In genomic region chr15:25363636-25364035, GRCm38 (mm10) we compare ENCODE assay signal across 11 mouse cellular contexts. TPM values are rescaled to one million over a fixed set of nuclear protein-coding genes. Genes with fewer than 3 reads are reported as not detected.
DNase-seq lines count a peak whose midpoint lies in the region; ATAC-seq lines count a peak whose summit lies in the region.
"Had no signal": no experiment of that assay in that cellular context is flagged by ENCODE, and none has a peak within 500 bp of the region (broad histone marks: within the 10 kb centered on the region; RNA-seq: fewer than 3 reads in every experiment).

No protein-coding gene starts in this region.

- no peaks in the 10 kb centered on the region; the same call in 1 of the 2 replicates for H3K36me3 ChIP-seq in heart, embryonic 16.5 days (ENCODE audit: control insufficient read depth, insufficient read depth)
- H3K36me3 ChIP-seq in heart, embryonic 10.5 days = no peaks in the 10 kb centered on the region
- peaks cover 14% of the 10 kb centered on the region; the same call in 1 of the 2 replicates for H3K36me3 ChIP-seq in limb, embryonic 12.5 days
- H3K36me3 ChIP-seq in limb, embryonic 10.5 days = peaks cover 29% of the 10 kb centered on the region
- H3K36me3 ChIP-seq in intestine, embryonic 14.5 days (ENCODE audit: control insufficient read depth, insufficient read depth, low read length) = peaks cover 8% of the 10 kb centered on the region; the same call in 1 of the 2 replicates

- no peak for ATAC-seq in heart, embryonic 16.5 days (replicated peaks; ENCODE audit: extremely low read depth, insufficient read depth, low FRiP score)
- no peak for ATAC-seq in limb, embryonic 12.5 days (ENCODE audit: insufficient number of reproducible peaks, insufficient read depth, low FRiP score, low TSS enrichment, low read depth)
- peak; percentile 7; the same call in 1 of the 2 replicates for ATAC-seq in intestine, embryonic 14.5 days (replicated peaks; ENCODE audit: low FRiP score, low TSS enrichment, low read depth)

- H3K27me3 ChIP-seq in heart, embryonic 16.5 days (ENCODE audit: control insufficient read depth, insufficient read depth, low read length) = peaks cover 4% of the 10 kb centered on the region; the same call in 1 of the 2 replicates
- no peaks in the 10 kb centered on the region for H3K27me3 ChIP-seq in heart, embryonic 10.5 days (ENCODE audit: insufficient read depth, poor library complexity, severe bottlenecking)
- no peaks in the 10 kb centered on the region for H3K27me3 ChIP-seq in limb, embryonic 12.5 days
- no peaks in the 10 kb centered on the region for H3K27me3 ChIP-seq in limb, embryonic 10.5 days (ENCODE audit: low read depth, poor library complexity, severe bottlenecking)
- no peaks in the 10 kb centered on the region for H3K27me3 ChIP-seq in intestine, embryonic 14.5 days (replicated peaks; ENCODE audit: control insufficient read depth, insufficient read depth, low read length)

- DNase-seq in cerebellum, postnatal 10 days = peak; percentile 29 to 37
- DNase-seq in cerebellum, adult 11 months = no peak
- DNase-seq in heart, embryonic 10.5 days (ENCODE audit: low spot score) = no peak
- no peak for DNase-seq in limb, embryonic 10.5 days (ENCODE audit: low spot score)
- DNase-seq in intestine, embryonic 14.5 days (ENCODE audit: low spot score) = no peak
- no peak for DNase-seq in adrenal gland, adult (ENCODE audit: inconsistent age in 2 of 2, low spot score in 1 of 2)
- DNase-seq: gastrocnemius, postnatal 14 days; right cerebral cortex, adult 18-20 months had no signal

- H3K27ac ChIP-seq in heart, embryonic 16.5 days (ENCODE audit: low read length) = no peak overlapping the region
- no peak overlapping the region for H3K27ac ChIP-seq in heart, embryonic 10.5 days
- no peak overlapping the region for H3K27ac ChIP-seq in limb, embryonic 12.5 days
- H3K27ac ChIP-seq in limb, embryonic 10.5 days = no peak overlapping the region
- no peak overlapping the region for H3K27ac ChIP-seq in intestine, embryonic 14.5 days (ENCODE audit: low read depth)
- H3K27ac ChIP-seq: macrophage had no signal

- peak overlapping the region; percentile 72 for H3K4me2 ChIP-seq in heart, embryonic 16.5 days (ENCODE audit: low read depth, low read length)
- H3K4me2 ChIP-seq in limb, embryonic 12.5 days = peak overlapping the region; percentile 58; the same call in 1 of the 2 replicates
- H3K4me2 ChIP-seq in intestine, embryonic 14.5 days (ENCODE audit: low read length) = no peak overlapping the region

- H3K4me1 ChIP-seq in heart, embryonic 16.5 days (ENCODE audit: control insufficient read depth, insufficient read depth, low read length) = peaks cover 2% of the 10 kb centered on the region; the same call in 1 of the 2 replicates
- peaks cover 8% of the 10 kb centered on the region; the same call in 1 of the 2 replicates for H3K4me1 ChIP-seq in heart, embryonic 10.5 days
- H3K4me1 ChIP-seq in limb, embryonic 12.5 days (replicated peaks) = peaks cover 11% of the 10 kb centered on the region
- peaks cover 19% of the 10 kb centered on the region for H3K4me1 ChIP-seq in limb, embryonic 10.5 days
- H3K4me1 ChIP-seq in intestine, embryonic 14.5 days (replicated peaks; ENCODE audit: control insufficient read depth, insufficient read depth, low read length) = 0 out of 2 replicates have a peak, but pooled peaks cover 4% of the 10 kb centered on the region

- no peak overlapping the region; the same call in 1 of the 2 replicates for H3K4me3 ChIP-seq in heart, embryonic 16.5 days (ENCODE audit: low read length)
- no peak overlapping the region for H3K4me3 ChIP-seq in heart, embryonic 10.5 days
- H3K4me3 ChIP-seq in limb, embryonic 12.5 days (replicated peaks) = no peak overlapping the region
- no peak overlapping the region for H3K4me3 ChIP-seq in limb, embryonic 10.5 days
- H3K4me3 ChIP-seq in intestine, embryonic 14.5 days (ENCODE audit: low read depth, low read length) = no peak overlapping the region

- no peak overlapping the region for H3K9ac ChIP-seq in heart, embryonic 16.5 days (ENCODE audit: low read length)
- no peak overlapping the region for H3K9ac ChIP-seq in limb, embryonic 12.5 days (replicated peaks)
- H3K9ac ChIP-seq in intestine, embryonic 14.5 days (ENCODE audit: low read length) = no peak overlapping the region

- WGBS in heart, embryonic 16.5 days = 92% methylated on average over 9 of the region's 9 CpGs
- 87% methylated on average over 9 of the region's 9 CpGs for WGBS in heart, embryonic 10.5 days
- 93% methylated on average over 9 of the region's 9 CpGs for WGBS in limb, embryonic 12.5 days
- 95% methylated on average over 9 of the region's 9 CpGs for WGBS in limb, embryonic 10.5 days
- 93% methylated on average over 9 of the region's 9 CpGs for WGBS in intestine, embryonic 14.5 days

- no peaks in the 10 kb centered on the region for H3K9me3 ChIP-seq in heart, embryonic 16.5 days (replicated peaks; ENCODE audit: control insufficient read depth, low read length)
- no peaks in the 10 kb centered on the region for H3K9me3 ChIP-seq in heart, embryonic 10.5 days
- no peaks in the 10 kb centered on the region for H3K9me3 ChIP-seq in limb, embryonic 12.5 days
- no peaks in the 10 kb centered on the region for H3K9me3 ChIP-seq in limb, embryonic 10.5 days (replicated peaks)
- no peaks in the 10 kb centered on the region for H3K9me3 ChIP-seq in intestine, embryonic 14.5 days (ENCODE audit: control insufficient read depth, low read length)

RNA-seq across cellular contexts. Expression of gene Basp1, which starts 49.9 kb away (rescaled TPM):
- 3.1 and 4.0 TPM in 2 replicates for polyA plus RNA-seq in heart, embryonic 16.5 days (2015; fragmentation: Nextera tagmentation; extraction: Ambion mirVana)
- polyA plus RNA-seq in heart, embryonic 10.5 days (2016; fragmentation: Nextera tagmentation; extraction: Ambion mirVana) = 8.8 and 22.0 TPM in 2 replicates
- 71.4 and 113 TPM in 2 replicates for polyA plus RNA-seq in limb, embryonic 12.5 days (2016; fragmentation: Nextera tagmentation; extraction: Ambion mirVana)
- 41.1 and 43.1 TPM in 2 replicates for polyA plus RNA-seq in limb, embryonic 10.5 days (2016; fragmentation: Nextera tagmentation; extraction: Ambion mirVana)
- 21.1 and 21.7 TPM in 2 replicates for polyA plus RNA-seq in intestine, embryonic 14.5 days (2014; fragmentation: Nextera tagmentation; extraction: Ambion mirVana)

Comparison
In these comparisons a context has a peak if more than half of its experiments do, and no peak if none do; other contexts are left out.
1. DNase-seq: peak in cerebellum, postnatal 10 days (2 of 2); none in cerebellum, adult 11 months (single experiment), heart, embryonic 10.5 days (single experiment), limb, embryonic 10.5 days (single experiment), intestine, embryonic 14.5 days (single experiment) and adrenal gland, adult (0 of 2).